Mouse (Mus musculus) hindlimb bud, embryonic 11.5 days (tissue): ENCODE results near the gene Jmjd6.
"Not testable (repeated sequence)": the region's sequence is repeated elsewhere in the genome, so short reads cannot be mapped to it uniquely, and the experiment has no call there.

Experiments used
- DNase-seq: peaks from one replicate; pipeline ENCODE4 v3.0.0-alpha.2; 2012; ENCODE audit warnings: low read depth, low spot score; ENCODE audit errors: extremely low spot score

Jmjd6 gene

GRCm38 (mm10) chr11:116825230-116825629 lies 18.0 kb downstream of the Jmjd6 start:
- no peak for DNase-seq

- not testable (repeated sequence) for DNase-seq
Observed at GRCm38 (mm10) chr11:116823885-116824284, 19.4 kb downstream of the Jmjd6 start.

- no peak for DNase-seq
Observed at GRCm38 (mm10) chr11:116823255-116823654, 20.0 kb downstream of the Jmjd6 start.

GRCm38 (mm10) chr11:116822626-116823025 lies 20.6 kb downstream of the Jmjd6 start:
- DNase-seq, result no peak

GRCm38 (mm10) chr11:116822215-116822614 lies 21.0 kb downstream of the Jmjd6 start:
- DNase-seq, result no peak

- DNase-seq, result no peak
Observed at GRCm38 (mm10) chr11:116821057-116821940, 21.9 kb downstream of the Jmjd6 start.

GRCm38 (mm10) chr11:116819932-116820593 lies 23.2 kb downstream of the Jmjd6 start:
- no peak for DNase-seq

- DNase-seq, result no peak
Observed at GRCm38 (mm10) chr11:116818722-116819121, 24.5 kb downstream of the Jmjd6 start.

GRCm38 (mm10) chr11:116817567-116817966 lies 25.7 kb downstream of the Jmjd6 start:
- DNase-seq, result no peak

GRCm38 (mm10) chr11:116816769-116817168 lies 26.5 kb downstream of the Jmjd6 start:
- no peak for DNase-seq

GRCm38 (mm10) chr11:116814884-116815415 lies 28.3 kb downstream of the Jmjd6 start:
- DNase-seq, result no peak

GRCm38 (mm10) chr11:116814076-116814883 lies 29.0 kb downstream of the Jmjd6 start:
- DNase-seq, result no peak

- no peak for DNase-seq
Observed at GRCm38 (mm10) chr11:116813610-116814009, 29.6 kb downstream of the Jmjd6 start.

GRCm38 (mm10) chr11:116812793-116813529 lies 30.3 kb downstream of the Jmjd6 start:
- DNase-seq, result no peak

- DNase-seq, result no peak
Observed at GRCm38 (mm10) chr11:116810983-116811901, 32.0 kb downstream of the Jmjd6 start.

- DNase-seq, result no peak
Observed at GRCm38 (mm10) chr11:116810528-116810927, 32.7 kb downstream of the Jmjd6 start.

GRCm38 (mm10) chr11:116809520-116809919 lies 33.7 kb downstream of the Jmjd6 start:
- no peak for DNase-seq

- no peak for DNase-seq
Observed at GRCm38 (mm10) chr11:116808811-116809395, 34.3 kb downstream of the Jmjd6 start.
